8 mouse cellular contexts compared by ENCODE assay signal in the genomic region with DNA sequence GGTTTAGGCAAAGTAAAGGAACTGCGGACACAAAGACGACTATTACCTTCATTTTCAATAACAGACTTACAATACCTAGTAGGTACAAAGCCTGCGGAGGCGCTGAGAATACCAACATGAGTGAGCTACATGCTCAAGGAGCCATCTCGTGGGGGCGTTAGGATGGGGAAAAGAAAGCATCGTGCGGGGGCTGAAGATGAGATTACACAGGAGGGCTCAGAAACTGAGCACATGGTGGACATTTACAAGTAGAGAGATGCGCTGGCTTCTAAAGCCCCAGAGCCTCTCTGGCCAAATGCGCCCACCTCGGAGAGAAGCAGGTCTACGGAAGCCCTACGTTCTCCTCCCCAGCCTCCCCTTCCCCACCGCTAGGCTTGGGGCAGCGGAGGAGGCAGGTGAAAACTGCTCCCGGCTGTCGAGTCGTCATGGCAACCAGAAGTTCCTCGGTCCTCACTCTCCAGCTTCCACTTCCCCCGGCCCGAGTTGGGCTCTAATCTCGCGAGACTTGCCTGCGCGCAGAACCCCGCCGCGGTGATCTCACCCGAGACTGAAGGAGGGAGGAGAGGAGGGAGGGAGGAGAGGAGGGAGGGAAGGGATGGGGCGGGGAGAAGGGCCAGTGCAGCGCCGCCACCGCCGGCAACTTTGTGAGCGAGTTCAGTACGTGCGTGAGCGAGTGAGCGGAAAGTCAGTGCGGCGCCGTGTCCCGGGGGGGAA. TPM values are rescaled to one million over a fixed set of nuclear protein-coding genes. Genes with fewer than 3 reads are reported as not detected.
DNase-seq lines count a peak whose midpoint lies in the region; ATAC-seq and TF ChIP-seq lines count a peak whose summit lies in the region.

A gene (plus strand): TSS at position 501 of the 714 bp plus-strand sequence.

- H3K9me3 ChIP-seq in E14TG2a.4 (ENCODE audit: low read length), result no peaks in the 10 kb centered on the region
- no peaks in the 10 kb centered on the region for H3K9me3 ChIP-seq in forebrain, embryonic 13.5 days (replicated peaks)
- no peaks in the 10 kb centered on the region for H3K9me3 ChIP-seq in liver, postnatal 0 days (ENCODE audit: low read length)
- H3K9me3 ChIP-seq in neural tube, embryonic 14.5 days (ENCODE audit: control insufficient read depth, low read length), result no peaks in the 10 kb centered on the region

- peak; percentile 81 for DNase-seq in c-Kit-positive CD71-positive TER-119-positive erythroid progenitor cells, embryonic 14.5 days (ENCODE audit: low spot score)
- peak; percentile 96 to 97 for DNase-seq in heart, postnatal 10 days
- DNase-seq in large intestine, adult 2 months (ENCODE audit: low read depth, low spot score), result no peak
- DNase-seq in liver, postnatal 0 days, result peak; percentile 93
- DNase-seq in testis, postnatal 10 days (ENCODE audit: low spot score), result peak; percentile 95

- H3K4me1 ChIP-seq in E14TG2a.4 (replicated peaks; ENCODE audit: low read depth, low read length), result peaks cover 56% of the 10 kb centered on the region
- H3K4me1 ChIP-seq in forebrain, embryonic 13.5 days, result peaks cover 47% of the 10 kb centered on the region
- peaks cover 15% of the 10 kb centered on the region for H3K4me1 ChIP-seq in liver, postnatal 0 days (ENCODE audit: insufficient read depth)
- H3K4me1 ChIP-seq in neural tube, embryonic 14.5 days (ENCODE audit: control insufficient read depth, insufficient read depth, low read length), result peaks cover 14% of the 10 kb centered on the region; the same call in 1 of the 2 replicates

- under 1% methylated on average over 38 of the region's 43 CpGs for WGBS in forebrain, embryonic 13.5 days
- WGBS in large intestine, adult 2 months, result 2% methylated on average over 40 of the region's 43 CpGs
- 3% methylated on average over 33 of the region's 43 CpGs for WGBS in liver, postnatal 0 days (ENCODE audit: insufficient replicate concordance)
- WGBS in neural tube, embryonic 14.5 days, result 1% methylated on average over 33 of the region's 43 CpGs

- no peak for TF ChIP-seq EP300 in liver, postnatal 0 days (IDR thresholded peaks at IDR 0.05; ENCODE audit: low read depth)

- ATAC-seq in forebrain, embryonic 13.5 days, result peak; percentile 93
- ATAC-seq in liver, postnatal 0 days, result peak; percentile 93
- peak; percentile 93 for ATAC-seq in neural tube, embryonic 14.5 days (ENCODE audit: low read depth)

- peak within 1 kb of the TSS; percentile 96 for H3K27ac ChIP-seq in forebrain, embryonic 13.5 days
- peak within 1 kb of the TSS; percentile 81 for H3K27ac ChIP-seq in liver, postnatal 0 days (ENCODE audit: low read depth)
- H3K27ac ChIP-seq in neural tube, embryonic 14.5 days (ENCODE audit: low read depth, low read length), result peak within 1 kb of the TSS; percentile 88

- H3K9ac ChIP-seq in forebrain, embryonic 13.5 days, result peak within 1 kb of the TSS; percentile 93
- H3K9ac ChIP-seq in liver, postnatal 0 days (replicated peaks), result peak within 1 kb of the TSS; percentile 79
- peak within 1 kb of the TSS; percentile 86 for H3K9ac ChIP-seq in neural tube, embryonic 14.5 days (replicated peaks; ENCODE audit: low read depth, low read length)

- H3K4me3 ChIP-seq in E14TG2a.4 (replicated peaks; ENCODE audit: low read length), result peak within 1 kb of the TSS; percentile 97
- peak within 1 kb of the TSS; percentile 91 for H3K4me3 ChIP-seq in forebrain, embryonic 13.5 days
- peak within 1 kb of the TSS; percentile 88 for H3K4me3 ChIP-seq in liver, postnatal 0 days (ENCODE audit: low read depth, low read length)
- peak within 1 kb of the TSS; percentile 82 for H3K4me3 ChIP-seq in neural tube, embryonic 14.5 days (ENCODE audit: low read depth, low read length)

- no peak for TF ChIP-seq CTCF in E14TG2a.4 (conservative IDR thresholded peaks at IDR 0.05; ENCODE audit: low read length)
- TF ChIP-seq CTCF in liver, postnatal 0 days (IDR thresholded peaks at IDR 0.05; ENCODE audit: low read depth), result 0 out of 2 replicates have a peak, but pooled peaks have one; percentile 15

- no peaks in the 10 kb centered on the region for H3K36me3 ChIP-seq in E14TG2a.4 (ENCODE audit: insufficient read depth, low read length)
- H3K36me3 ChIP-seq in forebrain, embryonic 13.5 days (ENCODE audit: poor library complexity, severe bottlenecking), result no peaks in the 10 kb centered on the region
- no peaks in the 10 kb centered on the region for H3K36me3 ChIP-seq in liver, postnatal 0 days (replicated peaks; ENCODE audit: insufficient read depth, low read length)
- no peaks in the 10 kb centered on the region for H3K36me3 ChIP-seq in neural tube, embryonic 14.5 days (ENCODE audit: control insufficient read depth, insufficient read depth, low read length)

- H3K4me2 ChIP-seq in forebrain, embryonic 13.5 days, result peak within 1 kb of the TSS; percentile 89
- H3K4me2 ChIP-seq in liver, postnatal 0 days (ENCODE audit: low read depth, low read length), result peak within 1 kb of the TSS; percentile 80
- peak within 1 kb of the TSS; percentile 96 for H3K4me2 ChIP-seq in neural tube, embryonic 14.5 days (ENCODE audit: low read depth, low read length)

- H3K27me3 ChIP-seq in E14TG2a.4 (ENCODE audit: insufficient read depth, low read length), result peaks cover 21% of the 10 kb centered on the region
- H3K27me3 ChIP-seq in forebrain, embryonic 13.5 days, result no peaks in the 10 kb centered on the region
- H3K27me3 ChIP-seq in liver, postnatal 0 days (ENCODE audit: insufficient read depth, low read length), result no peaks in the 10 kb centered on the region
- no peaks in the 10 kb centered on the region for H3K27me3 ChIP-seq in neural tube, embryonic 14.5 days (ENCODE audit: control insufficient read depth, insufficient read depth, low read length)

- intact Hi-C loops in heart, postnatal 10 days (cut with DNase I), result loop anchor here (1.0 kb wide), 2 partner anchors 47 to 301 kb away; no protein-coding TSS in a partner anchor

RNA-seq across cellular contexts. Expression of the gene that starts here (rescaled TPM):
- 19.3 and 23.6 TPM in 2 replicates for polyA plus RNA-seq in forebrain, embryonic 13.5 days (2015; fragmentation: Nextera tagmentation; extraction: Ambion mirVana)
- total RNA-seq in heart, postnatal 10 days (2021), result 10 to 100 TPM; 19.4 to 19.9 TPM
- polyA plus RNA-seq in large intestine, adult 2 months (2012; rRNA removed), result 16.1 and 24.5 TPM in 2 replicates
- 2.0 and 3.2 TPM in 2 replicates for polyA plus RNA-seq in liver, postnatal 0 days (2015; fragmentation: Nextera tagmentation; extraction: Ambion mirVana)
- polyA plus RNA-seq in neural tube, embryonic 14.5 days (2014; fragmentation: Nextera tagmentation; extraction: Ambion mirVana), result 14.2 and 17.2 TPM in 2 replicates
